Mouse (Mus musculus): Measurements from ENCODE around the gene Lrrc8b. TPM values are rescaled to one million over a fixed set of nuclear protein-coding genes. Genes with fewer than 3 reads are reported as not detected.

Lrrc8b gene
- polyA plus RNA-seq, 1 experiment from 2014 or later, result 10.6 TPM

DNA sequence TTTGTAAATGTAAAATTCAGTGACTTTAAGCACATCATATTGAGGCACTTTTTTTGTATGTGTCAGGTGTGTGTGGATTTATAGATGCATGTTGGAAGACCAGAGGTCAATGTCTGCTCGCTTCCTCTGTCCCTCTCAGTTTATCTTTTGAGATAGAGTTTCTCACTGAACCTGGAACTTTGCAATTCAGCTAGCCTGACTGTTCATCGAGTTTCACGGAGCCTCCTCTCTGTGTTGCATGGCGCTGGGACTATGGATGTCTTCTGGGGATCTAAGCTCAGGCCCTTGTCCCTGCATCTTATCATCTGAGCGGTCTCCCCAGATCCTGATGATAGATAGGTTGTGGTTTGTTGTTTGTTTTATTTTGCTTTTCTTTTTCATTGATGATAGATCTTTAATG is 45.0 kb downstream of the Lrrc8b start:
- H3K9me3 ChIP-seq (ENCODE audit: control insufficient read depth, low read length), result no peaks in the 10 kb centered on the region
- no peak overlapping the region for H3K4me3 ChIP-seq (ENCODE audit: low read depth, low read length)
- H3K27me3 ChIP-seq (replicated peaks; ENCODE audit: control insufficient read depth, insufficient read depth, low read length), result no peaks in the 10 kb centered on the region
- no peak overlapping the region for H3K4me2 ChIP-seq (ENCODE audit: low read depth, low read length)
- DNase-seq (ENCODE audit: low spot score), result no peak
- no peak for ATAC-seq (ENCODE audit: low read depth)
- no peak overlapping the region for H3K27ac ChIP-seq (replicated peaks; ENCODE audit: low read depth, low read length)
- no peaks in the 10 kb centered on the region for H3K4me1 ChIP-seq (ENCODE audit: control insufficient read depth, insufficient read depth, low read length)
- 85% methylated on average over 5 of the region's 5 CpGs for WGBS
- no peak overlapping the region for H3K9ac ChIP-seq (ENCODE audit: low read depth, low read length)
- no peaks in the 10 kb centered on the region for H3K36me3 ChIP-seq (ENCODE audit: control insufficient read depth, insufficient read depth, low read length)

GRCm38 (mm10) chr5:105461076-105461475 is 45.5 kb downstream of the Lrrc8b start:
- no peak for DNase-seq (ENCODE audit: low spot score)
- H3K4me1 ChIP-seq (ENCODE audit: control insufficient read depth, insufficient read depth, low read length), result no peaks in the 10 kb centered on the region
- H3K36me3 ChIP-seq (ENCODE audit: control insufficient read depth, insufficient read depth, low read length), result no peaks in the 10 kb centered on the region
- H3K27ac ChIP-seq (replicated peaks; ENCODE audit: low read depth, low read length), result no peak overlapping the region
- no peaks in the 10 kb centered on the region for H3K9me3 ChIP-seq (ENCODE audit: control insufficient read depth, low read length)
- H3K4me3 ChIP-seq (ENCODE audit: low read depth, low read length), result no peak overlapping the region
- no peaks in the 10 kb centered on the region for H3K27me3 ChIP-seq (replicated peaks; ENCODE audit: control insufficient read depth, insufficient read depth, low read length)
- no peak overlapping the region for H3K4me2 ChIP-seq (ENCODE audit: low read depth, low read length)
- H3K9ac ChIP-seq (ENCODE audit: low read depth, low read length), result no peak overlapping the region
- no peak for ATAC-seq (ENCODE audit: low read depth)
- WGBS, result 92% methylated on average over 1 of the region's 1 CpGs

DNA sequence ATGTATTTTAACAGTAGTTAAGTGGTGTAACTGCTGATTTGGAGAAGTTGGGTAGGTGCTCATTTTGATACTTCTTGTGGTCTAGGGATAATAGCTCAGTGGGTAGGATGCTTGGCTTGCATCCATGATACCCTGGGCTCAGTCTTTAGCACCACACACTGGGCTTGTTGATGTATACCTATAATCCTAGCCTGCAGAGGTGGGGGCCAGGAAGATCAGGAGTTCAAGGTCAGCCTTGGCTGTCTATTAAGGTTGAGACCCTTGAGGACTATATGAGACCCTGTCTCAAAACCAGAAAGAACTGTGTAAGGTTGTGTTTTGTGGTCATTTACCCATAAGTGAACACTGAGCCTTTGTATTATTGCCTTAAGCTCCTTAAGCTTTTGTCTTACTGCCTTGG is 49.1 kb downstream of the Lrrc8b start:
- no peak overlapping the region for H3K4me3 ChIP-seq (ENCODE audit: low read depth, low read length)
- H3K9ac ChIP-seq (ENCODE audit: low read depth, low read length), result no peak overlapping the region
- no peaks in the 10 kb centered on the region for H3K36me3 ChIP-seq (ENCODE audit: control insufficient read depth, insufficient read depth, low read length)
- H3K4me1 ChIP-seq (ENCODE audit: control insufficient read depth, insufficient read depth, low read length), result no peaks in the 10 kb centered on the region
- ATAC-seq (ENCODE audit: low read depth) (no peak), DNase-seq (ENCODE audit: low spot score) (no peak)
- H3K27me3 ChIP-seq (replicated peaks; ENCODE audit: control insufficient read depth, insufficient read depth, low read length), result no peaks in the 10 kb centered on the region
- no peak overlapping the region for H3K27ac ChIP-seq (replicated peaks; ENCODE audit: low read depth, low read length)
- H3K9me3 ChIP-seq (ENCODE audit: control insufficient read depth, low read length), result no peaks in the 10 kb centered on the region
- H3K4me2 ChIP-seq (ENCODE audit: low read depth, low read length), result no peak overlapping the region

DNA sequence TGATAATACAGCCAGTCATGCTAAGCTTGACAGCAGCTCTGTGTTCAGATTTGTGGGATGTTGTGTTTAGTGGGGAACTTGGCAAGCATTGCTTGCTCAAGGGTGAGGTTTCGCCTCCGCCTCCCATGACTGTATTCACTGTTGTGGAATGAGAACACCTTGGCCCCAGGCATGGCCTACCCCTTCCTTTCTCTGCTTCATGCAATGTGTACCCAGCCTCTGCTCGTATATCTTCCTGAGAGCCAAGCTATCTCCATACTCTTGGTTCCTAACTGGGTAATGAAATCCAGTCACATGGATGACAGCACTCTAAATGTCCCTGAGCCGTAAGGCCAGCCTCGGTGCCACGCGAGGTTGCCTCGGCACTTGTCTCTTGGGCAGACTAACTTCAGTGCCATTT is 50.0 kb downstream of the Lrrc8b start:
- Histone ChIP-seq H3K27me3 (replicated peaks; ENCODE audit: control insufficient read depth, insufficient read depth, low read length) (no peaks in the 10 kb centered on the region), H3K4me2 (ENCODE audit: low read depth, low read length) (no peak overlapping the region), H3K9me3 (ENCODE audit: control insufficient read depth, low read length) (no peaks in the 10 kb centered on the region), H3K9ac (ENCODE audit: low read depth, low read length) (no peak overlapping the region), H3K4me3 (ENCODE audit: low read depth, low read length) (no peak overlapping the region), H3K4me1 (ENCODE audit: control insufficient read depth, insufficient read depth, low read length) (no peaks in the 10 kb centered on the region), H3K36me3 (ENCODE audit: control insufficient read depth, insufficient read depth, low read length) (no peaks in the 10 kb centered on the region), H3K27ac (replicated peaks; ENCODE audit: low read depth, low read length) (no peak overlapping the region)
- ATAC-seq (ENCODE audit: low read depth) (no peak), DNase-seq (ENCODE audit: low spot score) (no peak)
- WGBS, result 90% methylated on average over 8 of the region's 8 CpGs

- H3K4me3 ChIP-seq (ENCODE audit: low read depth, low read length), result no peak overlapping the region
- H3K9me3 ChIP-seq (ENCODE audit: control insufficient read depth, low read length), result no peaks in the 10 kb centered on the region
- DNase-seq (ENCODE audit: low spot score), result no peak
- H3K9ac ChIP-seq (ENCODE audit: low read depth, low read length), result no peak overlapping the region
- H3K36me3 ChIP-seq (ENCODE audit: control insufficient read depth, insufficient read depth, low read length), result no peaks in the 10 kb centered on the region
- H3K4me1 ChIP-seq (ENCODE audit: control insufficient read depth, insufficient read depth, low read length), result no peaks in the 10 kb centered on the region
- 93% methylated on average over 7 of the region's 7 CpGs for WGBS
- no peak overlapping the region for H3K4me2 ChIP-seq (ENCODE audit: low read depth, low read length)
- H3K27me3 ChIP-seq (replicated peaks; ENCODE audit: control insufficient read depth, insufficient read depth, low read length), result no peaks in the 10 kb centered on the region
- H3K27ac ChIP-seq (replicated peaks; ENCODE audit: low read depth, low read length), result no peak overlapping the region
- ATAC-seq (ENCODE audit: low read depth), result no peak
Measured at GRCm38 (mm10) chr5:105466471-105466902, 50.9 kb downstream of the Lrrc8b start.

DNA sequence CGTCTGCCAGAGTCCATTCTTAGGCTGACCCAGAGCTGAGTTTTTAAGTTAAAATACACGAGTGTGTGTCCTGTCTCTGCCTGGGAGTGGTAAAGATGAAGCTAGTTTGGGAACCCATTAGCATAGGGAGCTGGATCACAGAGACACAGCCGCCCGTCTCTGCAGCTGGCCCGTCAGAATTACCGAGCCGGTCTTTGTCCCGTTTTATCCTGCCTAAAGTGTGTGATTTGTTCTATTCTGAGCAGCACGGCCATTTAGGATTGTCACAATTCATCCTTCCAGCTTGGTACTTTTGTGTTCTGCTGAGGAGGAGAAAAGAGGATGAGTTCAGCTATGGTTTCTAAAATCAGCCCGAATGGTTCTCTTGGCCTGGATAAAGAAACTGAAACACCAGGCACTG is 51.7 kb downstream of the Lrrc8b start:
- H3K4me2 ChIP-seq (ENCODE audit: low read depth, low read length), result no peak overlapping the region
- no peaks in the 10 kb centered on the region for H3K4me1 ChIP-seq (ENCODE audit: control insufficient read depth, insufficient read depth, low read length)
- H3K9ac ChIP-seq (ENCODE audit: low read depth, low read length), result no peak overlapping the region
- H3K27ac ChIP-seq (replicated peaks; ENCODE audit: low read depth, low read length), result no peak overlapping the region
- H3K4me3 ChIP-seq (ENCODE audit: low read depth, low read length), result no peak overlapping the region
- no peaks in the 10 kb centered on the region for H3K36me3 ChIP-seq (ENCODE audit: control insufficient read depth, insufficient read depth, low read length)
- H3K9me3 ChIP-seq (ENCODE audit: control insufficient read depth, low read length), result no peaks in the 10 kb centered on the region
- ATAC-seq (ENCODE audit: low read depth), result no peak
- H3K27me3 ChIP-seq (replicated peaks; ENCODE audit: control insufficient read depth, insufficient read depth, low read length), result no peaks in the 10 kb centered on the region
- DNase-seq (ENCODE audit: low spot score), result no peak
- 86% methylated on average over 10 of the region's 10 CpGs for whole genome bisulfite sequencing

GRCm38 (mm10) chr5:105472983-105473705 is 57.6 kb downstream of the Lrrc8b start:
- no peak overlapping the region for H3K4me3 ChIP-seq (ENCODE audit: low read depth, low read length)
- WGBS, result 60% methylated on average over 5 of the region's 5 CpGs
- H3K27me3 ChIP-seq (replicated peaks; ENCODE audit: control insufficient read depth, insufficient read depth, low read length), result no peaks in the 10 kb centered on the region
- H3K36me3 ChIP-seq (ENCODE audit: control insufficient read depth, insufficient read depth, low read length), result no peaks in the 10 kb centered on the region
- no peak overlapping the region for H3K9ac ChIP-seq (ENCODE audit: low read depth, low read length)
- DNase-seq (ENCODE audit: low spot score), result no peak
- H3K27ac ChIP-seq (replicated peaks; ENCODE audit: low read depth, low read length), result no peak overlapping the region
- H3K4me2 ChIP-seq (ENCODE audit: low read depth, low read length), result no peak overlapping the region
- no peak for ATAC-seq (ENCODE audit: low read depth)
- no peaks in the 10 kb centered on the region for H3K4me1 ChIP-seq (ENCODE audit: control insufficient read depth, insufficient read depth, low read length)
- H3K9me3 ChIP-seq (ENCODE audit: control insufficient read depth, low read length), result no peaks in the 10 kb centered on the region

- DNase-seq (ENCODE audit: low spot score) (no peak), ATAC-seq (ENCODE audit: low read depth) (no peak)
- H3K27me3 ChIP-seq (replicated peaks; ENCODE audit: control insufficient read depth, insufficient read depth, low read length), result no peaks in the 10 kb centered on the region
- H3K4me2 ChIP-seq (ENCODE audit: low read depth, low read length), result no peak overlapping the region
- H3K9me3 ChIP-seq (ENCODE audit: control insufficient read depth, low read length), result 0 out of 2 replicates have a peak, but pooled peaks cover 5% of the 10 kb centered on the region
- H3K27ac ChIP-seq (replicated peaks; ENCODE audit: low read depth, low read length), result no peak overlapping the region
- H3K4me3 ChIP-seq (ENCODE audit: low read depth, low read length), result no peak overlapping the region
- H3K36me3 ChIP-seq (ENCODE audit: control insufficient read depth, insufficient read depth, low read length), result peaks cover 22% of the 10 kb centered on the region; the same call in 1 of the 2 replicates
- H3K4me1 ChIP-seq (ENCODE audit: control insufficient read depth, insufficient read depth, low read length), result no peaks in the 10 kb centered on the region
- whole genome bisulfite sequencing, result 83% methylated on average over 9 of the region's 9 CpGs
- no peak overlapping the region for H3K9ac ChIP-seq (ENCODE audit: low read depth, low read length)
Measured at GRCm38 (mm10) chr5:105477527-105477926, 62.0 kb downstream of the Lrrc8b start.

- peaks cover 22% of the 10 kb centered on the region; the same call in 1 of the 2 replicates for H3K36me3 ChIP-seq (ENCODE audit: control insufficient read depth, insufficient read depth, low read length)
- 90% methylated on average over 13 of the region's 13 CpGs for WGBS
- no peak overlapping the region for H3K9ac ChIP-seq (ENCODE audit: low read depth, low read length)
Measured at GRCm38 (mm10) chr5:105479673-105480072, 64.1 kb downstream of the Lrrc8b start.

More at GRCm38 (mm10) chr5:105479673-105480072, 64.1 kb downstream of the Lrrc8b start:
- no peak overlapping the region for H3K4me3 ChIP-seq (ENCODE audit: low read depth, low read length)
- ATAC-seq (ENCODE audit: low read depth), result no peak
- no peaks in the 10 kb centered on the region for H3K27me3 ChIP-seq (replicated peaks; ENCODE audit: control insufficient read depth, insufficient read depth, low read length)
- no peak overlapping the region for H3K27ac ChIP-seq (replicated peaks; ENCODE audit: low read depth, low read length)
- no peaks in the 10 kb centered on the region for H3K4me1 ChIP-seq (ENCODE audit: control insufficient read depth, insufficient read depth, low read length)
- H3K9me3 ChIP-seq (ENCODE audit: control insufficient read depth, low read length), result 0 out of 2 replicates have a peak, but pooled peaks cover 5% of the 10 kb centered on the region
- no peak for DNase-seq (ENCODE audit: low spot score)
- H3K4me2 ChIP-seq (ENCODE audit: low read depth, low read length), result no peak overlapping the region

Measured in embryonic facial prominence, embryonic 14.5 days (tissue).